Mouse (Mus musculus): ENCODE measurements around the gene Mef2b. TPM values are rescaled to one million over a fixed set of nuclear protein-coding genes. Genes with fewer than 3 reads are reported as not detected.

The Mef2b gene
- polyA plus RNA-seq (2014; fragmentation: Nextera tagmentation; extraction: Ambion mirVana), result 0.13 and 0.43 TPM in 2 replicates

DNA sequence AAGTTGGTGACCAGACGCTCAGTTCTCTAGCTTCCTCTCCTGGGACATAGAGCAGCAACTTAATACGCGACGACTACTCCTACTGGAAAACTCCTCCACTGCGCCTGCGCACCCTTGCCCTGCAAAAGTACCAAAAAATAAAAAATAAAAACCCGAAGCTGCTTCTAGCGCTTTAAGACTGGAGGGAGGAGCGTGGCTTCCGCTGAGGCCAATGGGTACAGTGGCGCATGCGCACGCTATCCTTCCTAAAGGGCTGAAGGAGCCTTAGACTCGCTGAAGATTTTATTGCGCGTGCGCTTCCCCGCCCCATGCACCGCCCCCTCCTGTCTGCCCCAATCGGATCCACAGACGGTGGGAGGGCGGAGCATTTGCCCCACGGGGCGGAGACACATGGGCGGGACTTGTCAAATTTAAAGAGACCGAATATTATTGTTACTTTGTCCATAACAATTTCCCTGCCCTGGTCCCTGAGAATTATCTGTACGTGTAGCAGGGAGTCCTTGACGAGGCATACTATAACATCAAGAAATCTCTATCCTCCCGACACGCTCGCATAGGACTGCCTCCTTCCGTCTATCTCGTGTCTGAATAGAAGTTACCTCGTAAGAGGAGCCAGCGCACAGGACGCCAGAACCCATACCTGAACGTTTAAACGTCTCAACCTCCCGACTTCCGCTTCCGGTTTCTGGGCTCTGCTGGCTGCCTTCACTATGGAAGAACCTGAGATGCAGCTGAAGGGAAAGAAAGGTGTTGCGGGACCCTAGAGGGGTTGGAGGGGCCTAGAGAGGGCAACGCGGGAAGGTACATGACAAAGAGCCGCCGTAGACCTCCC is at the start of gene Mef2b, which contains the start of the genes Rfxank and Borcs8:
Mef2b (plus strand) TSS at position 686 of the 832 bp plus-strand sequence.
Rfxank (minus strand) TSS at position 129 of the 832 bp plus-strand sequence.
Borcs8 (plus strand) TSS at position 474 of the 832 bp plus-strand sequence.
- whole genome bisulfite sequencing, result under 1% methylated on average over 46 of the region's 46 CpGs
- Histone ChIP-seq H3K9ac (ENCODE audit: low read length) (peak within 1 kb of the TSS; percentile 75), H3K9me3 (ENCODE audit: control insufficient read depth, low read length) (no peaks in the 10 kb centered on the region), H3K27me3 (replicated peaks; ENCODE audit: control insufficient read depth, insufficient read depth, low read length) (no peaks in the 10 kb centered on the region), H3K4me3 (ENCODE audit: low read depth, low read length) (peak within 1 kb of the TSS; percentile 94), H3K4me2 (ENCODE audit: low read length) (peak within 1 kb of the TSS; percentile 78), H3K36me3 (ENCODE audit: control insufficient read depth, insufficient read depth, low read length) (peaks cover 40% of the 10 kb centered on the region), H3K27ac (ENCODE audit: low read depth) (peak within 1 kb of the TSS; percentile 69), H3K4me1 (replicated peaks; ENCODE audit: control insufficient read depth, insufficient read depth, low read length) (peaks cover 16% of the 10 kb centered on the region)
- DNase-seq (ENCODE audit: low spot score), result peak; percentile 99
- ATAC-seq (replicated peaks; ENCODE audit: low FRiP score, low TSS enrichment, low read depth), result peak; percentile 99

- ATAC-seq (replicated peaks; ENCODE audit: low FRiP score, low TSS enrichment, low read depth), result no peak
- Histone ChIP-seq H3K36me3 (ENCODE audit: control insufficient read depth, insufficient read depth, low read length) (no peaks in the 10 kb centered on the region), H3K27me3 (replicated peaks; ENCODE audit: control insufficient read depth, insufficient read depth, low read length) (peaks cover 41% of the 10 kb centered on the region), H3K4me1 (replicated peaks; ENCODE audit: control insufficient read depth, insufficient read depth, low read length) (0 out of 2 replicates have a peak, but pooled peaks cover 2% of the 10 kb centered on the region), H3K4me3 (ENCODE audit: low read depth, low read length) (no peak overlapping the region), H3K9me3 (ENCODE audit: control insufficient read depth, low read length) (no peaks in the 10 kb centered on the region), H3K4me2 (ENCODE audit: low read length) (no peak overlapping the region), H3K9ac (ENCODE audit: low read length) (no peak overlapping the region), H3K27ac (ENCODE audit: low read depth) (no peak overlapping the region)
- DNase-seq (ENCODE audit: low spot score), result no peak
- 44% methylated on average over 8 of the region's 8 CpGs for WGBS
Observed at GRCm38 (mm10) chr8:70092786-70093185, 46.7 kb upstream of the Mef2b start.

GRCm38 (mm10) chr8:70099276-70099675 is 40.2 kb upstream of the Mef2b start:
- Histone ChIP-seq H3K4me2 (ENCODE audit: low read length) (no peak overlapping the region), H3K36me3 (ENCODE audit: control insufficient read depth, insufficient read depth, low read length) (no peaks in the 10 kb centered on the region), H3K27ac (ENCODE audit: low read depth) (no peak overlapping the region), H3K4me3 (ENCODE audit: low read depth, low read length) (no peak overlapping the region), H3K9me3 (ENCODE audit: control insufficient read depth, low read length) (no peaks in the 10 kb centered on the region), H3K9ac (ENCODE audit: low read length) (no peak overlapping the region), H3K4me1 (replicated peaks; ENCODE audit: control insufficient read depth, insufficient read depth, low read length) (no peaks in the 10 kb centered on the region), H3K27me3 (replicated peaks; ENCODE audit: control insufficient read depth, insufficient read depth, low read length) (no peaks in the 10 kb centered on the region)
- DNase-seq (ENCODE audit: low spot score) (no peak), ATAC-seq (replicated peaks; ENCODE audit: low FRiP score, low TSS enrichment, low read depth) (no peak)
- WGBS, result 72% methylated on average over 8 of the region's 8 CpGs

- DNase-seq (ENCODE audit: low spot score) (no peak), ATAC-seq (replicated peaks; ENCODE audit: low FRiP score, low TSS enrichment, low read depth) (no peak)
- H3K27ac ChIP-seq (ENCODE audit: low read depth), result no peak overlapping the region
- no peaks in the 10 kb centered on the region for H3K4me1 ChIP-seq (replicated peaks; ENCODE audit: control insufficient read depth, insufficient read depth, low read length)
- WGBS, result 86% methylated on average over 8 of the region's 8 CpGs
- H3K9ac ChIP-seq (ENCODE audit: low read length), result no peak overlapping the region
- no peaks in the 10 kb centered on the region for H3K9me3 ChIP-seq (ENCODE audit: control insufficient read depth, low read length)
- no peaks in the 10 kb centered on the region for H3K36me3 ChIP-seq (ENCODE audit: control insufficient read depth, insufficient read depth, low read length)
- H3K4me2 ChIP-seq (ENCODE audit: low read length), result no peak overlapping the region
- no peaks in the 10 kb centered on the region for H3K27me3 ChIP-seq (replicated peaks; ENCODE audit: control insufficient read depth, insufficient read depth, low read length)
- no peak overlapping the region for H3K4me3 ChIP-seq (ENCODE audit: low read depth, low read length)
Observed at GRCm38 (mm10) chr8:70100241-70100640, 39.3 kb upstream of the Mef2b start.

DNA sequence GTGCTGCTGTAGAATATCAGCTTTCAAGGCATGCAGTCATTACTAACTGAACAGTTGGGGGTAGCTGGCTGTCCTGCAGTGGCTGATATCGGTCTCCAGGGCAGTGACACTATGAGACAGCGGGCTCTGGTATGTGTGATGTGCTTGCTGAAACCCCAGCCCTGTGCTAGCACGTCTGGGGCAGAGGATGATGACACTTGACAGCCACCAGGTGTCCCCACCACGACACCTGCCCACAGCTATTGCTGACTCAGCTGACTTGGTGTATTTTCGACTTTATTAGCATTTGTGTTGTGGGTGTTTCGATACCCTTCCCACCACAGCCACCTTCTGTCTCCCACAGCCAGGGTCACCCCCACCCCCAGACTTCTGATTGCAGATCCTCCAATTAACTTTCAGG is 35.0 kb upstream of the Mef2b start:
- DNase-seq (ENCODE audit: low spot score) (no peak), ATAC-seq (replicated peaks; ENCODE audit: low FRiP score, low TSS enrichment, low read depth) (peak; percentile 63; the same call in 1 of the 2 replicates)
- H3K9me3 ChIP-seq (ENCODE audit: control insufficient read depth, low read length), result no peaks in the 10 kb centered on the region
- no peaks in the 10 kb centered on the region; the same call in 1 of the 2 replicates for H3K27me3 ChIP-seq (replicated peaks; ENCODE audit: control insufficient read depth, insufficient read depth, low read length)
- H3K36me3 ChIP-seq (ENCODE audit: control insufficient read depth, insufficient read depth, low read length), result no peaks in the 10 kb centered on the region
- H3K4me2 ChIP-seq (ENCODE audit: low read length), result no peak overlapping the region
- H3K27ac ChIP-seq (ENCODE audit: low read depth), result no peak overlapping the region
- H3K4me1 ChIP-seq (replicated peaks; ENCODE audit: control insufficient read depth, insufficient read depth, low read length), result no peaks in the 10 kb centered on the region
- WGBS, result 12% methylated on average over 6 of the region's 6 CpGs
- H3K4me3 ChIP-seq (ENCODE audit: low read depth, low read length), result no peak overlapping the region
- no peak overlapping the region for H3K9ac ChIP-seq (ENCODE audit: low read length)

DNA sequence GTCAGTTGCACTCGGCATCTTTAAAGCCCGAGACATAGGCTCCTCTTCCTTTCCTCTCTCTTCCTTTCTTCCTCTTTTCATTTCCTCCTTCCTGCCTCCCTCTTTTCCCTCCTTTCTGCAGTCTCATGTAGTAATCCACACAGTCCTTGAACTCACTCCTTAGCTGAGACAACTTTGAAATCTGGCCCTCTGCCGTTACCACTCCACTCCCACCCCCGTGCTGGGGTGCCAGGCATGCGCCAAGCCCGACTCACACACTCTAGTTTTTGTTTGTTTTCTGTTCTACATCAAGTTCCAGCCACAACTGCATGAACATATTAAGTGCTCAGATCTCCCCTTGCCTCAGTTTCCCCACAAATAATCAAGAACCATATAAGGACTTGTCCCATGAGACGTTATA is 34.6 kb upstream of the Mef2b start:
- Histone ChIP-seq H3K9ac (ENCODE audit: low read length) (no peak overlapping the region), H3K27me3 (replicated peaks; ENCODE audit: control insufficient read depth, insufficient read depth, low read length) (peaks cover 2% of the 10 kb centered on the region), H3K9me3 (ENCODE audit: control insufficient read depth, low read length) (no peaks in the 10 kb centered on the region), H3K27ac (ENCODE audit: low read depth) (no peak overlapping the region), H3K4me2 (ENCODE audit: low read length) (no peak overlapping the region), H3K4me3 (ENCODE audit: low read depth, low read length) (no peak overlapping the region), H3K4me1 (replicated peaks; ENCODE audit: control insufficient read depth, insufficient read depth, low read length) (no peaks in the 10 kb centered on the region), H3K36me3 (ENCODE audit: control insufficient read depth, insufficient read depth, low read length) (no peaks in the 10 kb centered on the region)
- WGBS, result 77% methylated on average over 7 of the region's 7 CpGs
- no peak for DNase-seq (ENCODE audit: low spot score)
- ATAC-seq (replicated peaks; ENCODE audit: low FRiP score, low TSS enrichment, low read depth), result no peak

DNA sequence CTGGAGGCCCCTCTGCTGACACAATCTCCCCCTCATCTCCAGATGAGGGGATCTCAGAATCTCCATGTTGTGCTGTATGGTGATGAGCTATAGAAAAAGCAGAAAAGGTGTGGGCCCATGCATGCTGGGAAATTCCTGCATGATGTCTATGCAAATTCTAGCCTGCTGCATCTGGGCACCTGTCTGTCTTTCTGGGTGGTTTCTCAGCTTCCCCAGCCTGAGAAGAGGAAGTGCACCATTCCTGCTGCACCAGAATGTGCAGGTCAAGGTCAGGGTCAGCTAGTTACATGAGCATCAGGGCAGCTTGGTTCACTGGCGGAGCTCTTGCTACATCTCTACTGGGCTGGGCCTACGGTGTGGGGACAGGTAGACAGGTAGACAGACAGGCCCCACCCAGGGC is 29.1 kb upstream of the Mef2b start:
- DNase-seq (ENCODE audit: low spot score) (no peak), ATAC-seq (replicated peaks; ENCODE audit: low FRiP score, low TSS enrichment, low read depth) (no peak)
- H3K27me3 ChIP-seq (replicated peaks; ENCODE audit: control insufficient read depth, insufficient read depth, low read length), result peaks cover 55% of the 10 kb centered on the region
- H3K4me1 ChIP-seq (replicated peaks; ENCODE audit: control insufficient read depth, insufficient read depth, low read length), result no peaks in the 10 kb centered on the region
- no peak overlapping the region for H3K4me2 ChIP-seq (ENCODE audit: low read length)
- no peak overlapping the region for H3K9ac ChIP-seq (ENCODE audit: low read length)
- no peak overlapping the region for H3K27ac ChIP-seq (ENCODE audit: low read depth)
- H3K36me3 ChIP-seq (ENCODE audit: control insufficient read depth, insufficient read depth, low read length), result no peaks in the 10 kb centered on the region
- whole genome bisulfite sequencing, result 82% methylated on average over 2 of the region's 2 CpGs
- no peak overlapping the region for H3K4me3 ChIP-seq (ENCODE audit: low read depth, low read length)
- H3K9me3 ChIP-seq (ENCODE audit: control insufficient read depth, low read length), result no peaks in the 10 kb centered on the region

DNA sequence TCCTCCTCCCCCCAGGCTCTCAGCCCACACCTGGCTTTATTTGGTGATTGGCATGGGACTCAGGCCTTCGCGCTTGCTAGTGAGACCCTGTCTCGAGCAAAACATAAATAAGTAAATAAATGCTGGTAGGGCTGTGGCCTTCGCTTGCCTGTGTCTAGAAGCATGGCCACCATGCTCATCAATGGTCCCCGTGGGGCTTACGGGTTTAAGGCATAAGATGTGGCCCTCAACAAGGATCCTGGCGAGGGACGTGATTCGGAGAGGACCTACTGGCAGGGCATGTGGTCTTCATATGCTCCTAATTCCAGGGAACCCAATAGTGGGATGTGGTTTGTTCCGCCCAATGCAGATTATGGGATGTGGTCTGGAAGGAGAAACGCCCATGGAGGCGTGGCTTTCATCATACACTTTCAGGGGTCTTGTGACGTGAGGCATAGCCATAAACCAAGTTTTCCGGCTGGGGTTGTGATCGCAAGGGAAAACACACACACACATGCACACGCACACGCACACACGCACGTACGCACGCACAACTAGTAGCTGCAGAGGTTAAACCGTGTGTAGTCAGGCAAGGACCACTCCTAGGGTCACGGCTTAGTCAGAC is 28.2 kb upstream of the Mef2b start:
- DNase-seq (ENCODE audit: low spot score), result no peak
- Histone ChIP-seq H3K4me1 (replicated peaks; ENCODE audit: control insufficient read depth, insufficient read depth, low read length) (no peaks in the 10 kb centered on the region), H3K4me3 (ENCODE audit: low read depth, low read length) (no peak overlapping the region), H3K9ac (ENCODE audit: low read length) (no peak overlapping the region), H3K36me3 (ENCODE audit: control insufficient read depth, insufficient read depth, low read length) (no peaks in the 10 kb centered on the region), H3K27ac (ENCODE audit: low read depth) (no peak overlapping the region), H3K4me2 (ENCODE audit: low read length) (no peak overlapping the region), H3K9me3 (ENCODE audit: control insufficient read depth, low read length) (no peaks in the 10 kb centered on the region), H3K27me3 (replicated peaks; ENCODE audit: control insufficient read depth, insufficient read depth, low read length) (peaks cover 61% of the 10 kb centered on the region)
- 45% methylated on average over 23 of the region's 23 CpGs for WGBS
- no peak for ATAC-seq (replicated peaks; ENCODE audit: low FRiP score, low TSS enrichment, low read depth)

Measured in intestine, embryonic 14.5 days (tissue).